Mouse (Mus musculus): ENCODE data around the gene Rbm39.

- no peak for TF ChIP-seq GATA1 (IDR thresholded peaks at IDR 0.05; ENCODE audit: low read length)
- no peak for TF ChIP-seq TAL1 (IDR thresholded peaks at IDR 0.05; ENCODE audit: low read length)
Observed at GRCm38 (mm10) chr2:156135695-156136094, 44.3 kb downstream of the Rbm39 start.
